Mouse (Mus musculus): Measurements from ENCODE around the gene Ube2q2. TPM values are rescaled to one million over a fixed set of nuclear protein-coding genes. Genes with fewer than 3 reads are reported as not detected.
A peak's percentile ranks its signal among the peaks of the same experiment; 100 is the strongest.

The Ube2q2 gene
- total and polyA plus RNA-seq, 2 experiments, result 6.5 to 18.2 TPM

DNA sequence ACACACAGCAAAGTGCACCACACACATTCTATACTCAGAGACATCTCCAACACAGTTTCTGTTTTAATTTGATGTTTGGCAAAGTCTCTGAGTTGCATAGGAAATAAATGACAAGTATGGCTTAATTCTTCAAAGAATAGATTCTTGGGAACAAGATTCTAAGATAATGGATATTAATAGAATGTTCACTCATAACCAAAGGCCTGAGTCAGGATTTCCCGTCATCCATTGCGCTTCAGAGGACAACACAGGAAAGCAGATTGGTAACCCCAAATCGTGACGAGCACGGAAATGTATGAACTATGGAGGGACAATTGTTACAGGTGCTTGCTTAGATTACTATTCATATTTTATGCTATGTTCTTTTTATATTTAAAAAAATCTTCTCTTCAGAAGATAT lies 106.4 kb downstream of the Ube2q2 start:
- Histone ChIP-seq H3K36me3 (ENCODE audit: control insufficient read depth, insufficient read depth, low read length) (no peaks in the 10 kb centered on the region), H3K79me2 (ENCODE audit: control insufficient read depth, insufficient read depth, low read length) (no peaks in the 10 kb centered on the region), H3K27me3 (ENCODE audit: control insufficient read depth, insufficient read depth, low read length) (no peaks in the 10 kb centered on the region), H3K4me1 (ENCODE audit: control insufficient read depth, insufficient read depth, low read length) (peaks cover 16% of the 10 kb centered on the region; the same call in 1 of the 2 replicates), H3K9ac (ENCODE audit: low read depth, low read length) (no peak overlapping the region), H3K4me3 (ENCODE audit: insufficient read depth, low read depth, low read length) (no peak overlapping the region), H3K27ac (replicated peaks; ENCODE audit: insufficient read depth, low read depth, low read length) (0 out of 2 replicates have a peak overlapping the region, but pooled peaks have one; percentile 23)
- TF ChIP-seq CTCF (IDR thresholded peaks at IDR 0.05; ENCODE audit: low read depth, low read length) (no peak), POLR2A (IDR thresholded peaks at IDR 0.05; ENCODE audit: extremely low read depth, insufficient read depth, low read length) (no peak)
- no peak for DNase-seq (ENCODE audit: extremely low read depth, low read depth, low spot score)
- 87% methylated on average over 5 of the region's 5 CpGs for WGBS

DNA sequence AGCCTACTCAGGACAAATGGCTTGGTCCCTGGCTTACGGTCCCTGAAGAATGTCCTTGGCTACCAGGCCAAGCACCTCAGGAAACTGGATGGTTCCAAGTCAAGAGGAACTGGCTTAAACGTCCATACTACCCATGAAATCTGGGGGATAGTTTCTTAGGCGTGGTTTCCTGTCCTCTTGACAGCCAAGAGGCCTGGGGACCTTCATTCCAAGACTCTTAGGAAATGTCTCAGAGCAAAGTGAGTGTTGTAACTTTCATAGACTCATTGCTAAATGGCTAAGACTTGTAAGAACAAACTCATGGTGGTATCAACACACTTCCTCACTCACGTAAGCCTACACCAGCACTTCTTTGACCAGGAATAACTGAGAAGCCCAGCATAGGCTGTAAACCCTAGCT lies 107.0 kb downstream of the Ube2q2 start:
- Histone ChIP-seq H3K4me1 (ENCODE audit: control insufficient read depth, insufficient read depth, low read length) (peaks cover 13% of the 10 kb centered on the region; the same call in 1 of the 2 replicates), H3K36me3 (ENCODE audit: control insufficient read depth, insufficient read depth, low read length) (no peaks in the 10 kb centered on the region), H3K27me3 (ENCODE audit: control insufficient read depth, insufficient read depth, low read length) (no peaks in the 10 kb centered on the region), H3K79me2 (ENCODE audit: control insufficient read depth, insufficient read depth, low read length) (no peaks in the 10 kb centered on the region), H3K4me3 (ENCODE audit: insufficient read depth, low read depth, low read length) (no peak overlapping the region), H3K27ac (replicated peaks; ENCODE audit: insufficient read depth, low read depth, low read length) (no peak overlapping the region), H3K9ac (ENCODE audit: low read depth, low read length) (no peak overlapping the region)
- no peak for DNase-seq (ENCODE audit: extremely low read depth, low read depth, low spot score)
- TF ChIP-seq POLR2A (IDR thresholded peaks at IDR 0.05; ENCODE audit: extremely low read depth, insufficient read depth, low read length) (no peak), CTCF (IDR thresholded peaks at IDR 0.05; ENCODE audit: low read depth, low read length) (no peak)
- WGBS, result 82% methylated on average over 4 of the region's 4 CpGs

DNA sequence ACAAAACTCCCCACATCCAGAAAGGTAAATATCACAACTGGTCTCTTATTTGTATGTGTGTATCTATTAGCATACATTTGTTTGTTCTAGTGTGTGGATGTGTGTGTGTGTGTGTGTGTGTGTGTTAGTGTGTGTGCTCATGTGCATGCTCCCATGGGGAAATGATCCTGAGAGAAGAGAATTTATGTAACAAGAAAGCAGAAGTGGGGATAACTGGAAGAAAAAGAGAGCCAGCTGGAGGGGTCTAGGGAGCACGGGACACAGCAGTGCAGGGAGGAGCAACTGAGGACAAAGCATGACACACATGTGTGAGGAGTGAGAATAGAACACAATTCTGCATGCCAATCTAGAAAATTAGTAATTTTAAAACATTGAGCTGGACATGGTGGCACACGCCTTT lies 108.5 kb downstream of the Ube2q2 start:
- Histone ChIP-seq H3K9ac (ENCODE audit: low read depth, low read length) (no peak overlapping the region), H3K27me3 (ENCODE audit: control insufficient read depth, insufficient read depth, low read length) (no peaks in the 10 kb centered on the region), H3K4me1 (ENCODE audit: control insufficient read depth, insufficient read depth, low read length) (peaks cover 2% of the 10 kb centered on the region; the same call in 1 of the 2 replicates), H3K4me3 (ENCODE audit: insufficient read depth, low read depth, low read length) (no peak overlapping the region), H3K79me2 (ENCODE audit: control insufficient read depth, insufficient read depth, low read length) (no peaks in the 10 kb centered on the region), H3K27ac (replicated peaks; ENCODE audit: insufficient read depth, low read depth, low read length) (no peak overlapping the region), H3K36me3 (ENCODE audit: control insufficient read depth, insufficient read depth, low read length) (no peaks in the 10 kb centered on the region)
- WGBS, result 94% methylated on average over 2 of the region's 2 CpGs
- no peak for DNase-seq (ENCODE audit: extremely low read depth, low read depth, low spot score)
- no peak for TF ChIP-seq CTCF (IDR thresholded peaks at IDR 0.05; ENCODE audit: low read depth, low read length)
- TF ChIP-seq POLR2A (IDR thresholded peaks at IDR 0.05; ENCODE audit: extremely low read depth, insufficient read depth, low read length), result no peak

Other genes starting within 250 kb of the Ube2q2 start
- 67.9 and 68.5 TPM in 2 replicates for gene Hykk, start 231.6 kb upstream of the Ube2q2 start, total RNA-seq (2014; rRNA removed)
- 8.7 and 12.1 TPM in 2 replicates for gene Hykk, start 231.6 kb upstream of the Ube2q2 start, polyA plus RNA-seq (2012; rRNA removed)
- 166 and 211 TPM in 2 replicates for gene Psma4, start 198.1 kb upstream of the Ube2q2 start, total RNA-seq (2014; rRNA removed)
- gene Psma4, start 198.1 kb upstream of the Ube2q2 start, polyA plus RNA-seq (2012; rRNA removed), result 84.5 and 88.1 TPM in 2 replicates
- not detected in 2 replicates for gene AY074887, start 197.9 kb upstream of the Ube2q2 start, total RNA-seq (2014; rRNA removed)
- not detected in 2 replicates for gene AY074887, start 197.9 kb upstream of the Ube2q2 start, polyA plus RNA-seq (2012; rRNA removed)
- not detected in 2 replicates for gene Chrna5, start 168.0 kb upstream of the Ube2q2 start, total RNA-seq (2014; rRNA removed)
- gene Chrna5, start 168.0 kb upstream of the Ube2q2 start, polyA plus RNA-seq (2012; rRNA removed), result not detected in 2 replicates
- not detected in 2 replicates for gene Chrna3, start 122.3 kb upstream of the Ube2q2 start, total RNA-seq (2014; rRNA removed)
- gene Chrna3, start 122.3 kb upstream of the Ube2q2 start, polyA plus RNA-seq (2012; rRNA removed), result not detected in 2 replicates
- gene Chrnb4, start 100.1 kb upstream of the Ube2q2 start, total RNA-seq (2014; rRNA removed), result not detected in 2 replicates
- not detected in 2 replicates for gene Chrnb4, start 100.1 kb upstream of the Ube2q2 start, polyA plus RNA-seq (2012; rRNA removed)
- gene Fbxo22, start 60.1 kb downstream of the Ube2q2 start, total RNA-seq (2014; rRNA removed), result 44.4 and 45.4 TPM in 2 replicates
- 18.3 and 18.5 TPM in 2 replicates for gene Fbxo22, start 60.1 kb downstream of the Ube2q2 start, polyA plus RNA-seq (2012; rRNA removed)
- 24.2 and 24.7 TPM in 2 replicates for gene Nrg4, start 178.0 kb downstream of the Ube2q2 start, total RNA-seq (2014; rRNA removed)
- 4.5 and 5.3 TPM in 2 replicates for gene Nrg4, start 178.0 kb downstream of the Ube2q2 start, polyA plus RNA-seq (2012; rRNA removed)
- 1.5 TPM in 2 replicates for gene Tmem266, start 178.1 kb downstream of the Ube2q2 start, total RNA-seq (2014; rRNA removed)
- 1.5 and 1.7 TPM in 2 replicates for gene Tmem266, start 178.1 kb downstream of the Ube2q2 start, polyA plus RNA-seq (2012; rRNA removed)

All from liver, adult 2 months (tissue).